Mouse (Mus musculus) MEL (cell line): ENCODE results near the gene Fxyd2.

Experiments
- HCFC1 ChIP-seq: IDR thresholded peaks from 2 replicates; pipeline ENCODE4 v1.6.1; 2012; ENCODE audit warnings: low read depth, mild to moderate bottlenecking, inconsistent platforms, low read length, improper control_type of control experiment, moderate library complexity
- NRF1 ChIP-seq: IDR thresholded peaks from 2 replicates; pipeline ENCODE4 v1.6.1; 2014; ENCODE audit warnings: low read depth, mild to moderate bottlenecking, inconsistent platforms, low read length, improper control_type of control experiment, moderate library complexity; ENCODE audit not compliant: poor library complexity, insufficient read depth, severe bottlenecking
- RAD21 ChIP-seq: IDR thresholded peaks from 2 replicates; pipeline ENCODE4 v1.6.1; 2011; ENCODE audit warnings: mild to moderate bottlenecking, low read depth, low read length, improper control_type of control experiment
- ZMIZ1 ChIP-seq: IDR thresholded peaks from 2 replicates; pipeline ENCODE4 v1.6.1; 2012; ENCODE audit warnings: low read depth, mild to moderate bottlenecking, inconsistent platforms, low read length, improper control_type of control experiment, moderate library complexity

DNA sequence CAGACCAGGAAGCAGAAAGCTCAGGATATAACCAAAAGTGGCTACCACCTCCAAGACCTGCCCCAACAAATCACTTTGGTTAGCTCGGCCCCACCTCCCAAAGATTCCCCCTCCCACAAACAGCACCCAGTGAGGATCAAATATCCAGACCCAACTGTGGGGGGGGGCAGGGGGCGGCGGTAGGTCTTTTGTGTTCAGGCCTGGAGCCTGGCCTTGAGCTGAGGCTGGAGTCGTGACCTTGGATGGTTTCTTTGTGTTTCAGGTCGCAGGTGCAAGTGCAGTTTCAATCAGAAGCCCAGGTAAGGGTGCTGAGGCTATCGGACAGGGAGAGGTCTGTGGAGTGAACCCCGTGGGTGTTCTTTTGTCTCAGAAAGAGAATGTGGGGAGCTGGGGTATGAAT, 8.2 kb upstream of the Fxyd2 start:
- no peak for TF ChIP-seq NRF1
- TF ChIP-seq ZMIZ1, result no peak
- no peak for TF ChIP-seq HCFC1
- no peak for TF ChIP-seq RAD21
